Mouse (Mus musculus) cerebellum, adult 2 months (tissue): Measurements from ENCODE around the gene Slamf8. TPM values are rescaled to one million over a fixed set of nuclear protein-coding genes. Genes with fewer than 3 reads are reported as not detected.

ENCODE experiments used
- DNase-seq, 2 experiments: peaks; one replicate each; pipeline ENCODE4 v3.0.0; 2021
- H3K27ac ChIP-seq: fragments of 200-500 bp; 2 replicates; pipeline ENCODE4 v1.5.1; 2012; ENCODE audit warnings: low read length, control low read depth, inconsistent platforms; ENCODE audit not compliant: insufficient read depth
- H3K27me3 ChIP-seq: fragments of 200-500 bp; 2 replicates; pipeline ENCODE4 v1.6.1; 2012; ENCODE audit warnings: inconsistent platforms, mild to moderate bottlenecking, low read length, moderate library complexity; ENCODE audit not compliant: control insufficient read depth, insufficient read depth
- H3K4me1 ChIP-seq: fragments of 200-500 bp; 2 replicates; pipeline ENCODE4 v1.6.1; 2011; ENCODE audit warnings: low read length; ENCODE audit not compliant: control insufficient read depth, insufficient read depth
- H3K4me3 ChIP-seq: fragments of 200-500 bp; replicated peaks from 2 replicates; pipeline ENCODE3; 2011; ENCODE audit warnings: mild to moderate bottlenecking, low read depth, low read length, control low read depth; ENCODE audit not compliant: insufficient read depth
- CTCF ChIP-seq: fragments of 200-500 bp; IDR thresholded peaks from 2 replicates; pipeline ENCODE4 v1.5.1; 2011; ENCODE audit warnings: low read depth, mild to moderate bottlenecking, control low read depth, low read length, moderate library complexity, borderline replicate concordance; ENCODE audit not compliant: insufficient read depth
- POLR2A ChIP-seq: fragments of 200-500 bp; IDR thresholded peaks from 2 replicates; pipeline ENCODE4 v1.6.1; 2011; ENCODE audit warnings: low read length, control low read depth, borderline replicate concordance; ENCODE audit not compliant: insufficient read depth
- WGBS: fragments of 180-500 bp; shearing (Covaris S2); methylation state at CpG from one replicate; pipeline ENCODE4 v1.1.7; 2018; 5-methylcytosine and 5-hydroxymethylcytosine counted together
- polyA plus RNA-seq: library from polyadenylated mRNA; depleted of rRNA; stranded (reverse); fragments of >200 nt; gene quantifications from 2 replicates; pipeline ENCODE4 v1.2.3, GENCODE M21; 2012

The Slamf8 gene
- polyA plus RNA-seq, 1 experiment: 0.07 TPM

DNA sequence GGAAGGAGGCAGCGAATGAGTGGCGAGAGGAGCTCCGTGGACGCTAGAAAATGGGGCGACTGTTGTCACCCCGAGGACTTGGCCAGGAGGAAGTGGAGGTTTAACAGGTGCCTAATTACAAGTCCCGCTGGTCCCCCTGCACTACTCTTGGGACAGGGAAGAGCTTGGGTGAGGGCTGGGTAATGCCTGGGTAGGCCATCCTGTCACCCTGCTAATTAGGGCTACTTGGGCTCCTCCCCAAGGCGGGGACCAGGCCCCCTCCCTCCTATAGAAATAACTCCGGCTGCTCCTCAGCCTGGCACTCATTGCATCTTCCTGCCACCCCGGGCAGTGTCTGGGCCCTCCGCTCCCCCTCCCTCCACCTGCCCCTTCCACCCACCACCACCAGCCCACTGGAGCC is 34.7 kb downstream of the Slamf8 start, which contains the start of gene Vsig8:
TSS of gene Vsig8 (plus strand) at position 301 of the 400 bp plus-strand sequence.
- 78% methylated on average over 11 of the region's 11 CpGs for WGBS
- no peak within 1 kb of the TSS for H3K4me3 ChIP-seq
- H3K4me1 ChIP-seq: no peaks in the 10 kb centered on the region
- no peak within 1 kb of the TSS for H3K27ac ChIP-seq
- no peaks in the 10 kb centered on the region; the same call in 1 of the 2 replicates for H3K27me3 ChIP-seq
- DNase-seq: no peak
- TF ChIP-seq POLR2A (no peak), CTCF (no peak)

DNA sequence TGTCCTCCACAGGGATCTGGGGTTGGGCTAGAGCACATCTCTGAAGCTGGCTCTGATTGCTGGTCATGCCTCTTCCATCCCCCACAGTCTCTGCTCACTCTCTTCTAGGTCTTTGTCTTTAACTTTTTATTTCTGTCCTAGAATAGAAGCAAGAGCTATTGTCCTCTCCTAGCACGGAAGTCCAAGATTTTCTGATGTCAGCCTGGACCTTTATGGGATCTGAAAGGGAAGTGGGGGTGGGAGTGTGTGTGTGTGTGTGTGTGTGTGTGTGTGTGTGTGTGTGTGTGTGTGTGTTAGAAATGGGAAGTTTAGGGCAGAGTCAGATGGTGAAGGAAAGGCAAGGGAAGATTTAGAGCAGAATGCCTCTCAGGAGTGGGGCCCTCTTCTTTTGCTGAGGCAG is 37.7 kb downstream of the Slamf8 start:
- no peak overlapping the region for H3K4me3 ChIP-seq
- TF ChIP-seq CTCF (no peak), POLR2A (no peak)
- no peak for DNase-seq
- no peaks in the 10 kb centered on the region for H3K4me1 ChIP-seq
- 92% methylated on average over 1 of the region's 1 CpGs for WGBS
- H3K27me3 ChIP-seq: no peaks in the 10 kb centered on the region; the same call in 1 of the 2 replicates
- no peak overlapping the region for H3K27ac ChIP-seq

DNA sequence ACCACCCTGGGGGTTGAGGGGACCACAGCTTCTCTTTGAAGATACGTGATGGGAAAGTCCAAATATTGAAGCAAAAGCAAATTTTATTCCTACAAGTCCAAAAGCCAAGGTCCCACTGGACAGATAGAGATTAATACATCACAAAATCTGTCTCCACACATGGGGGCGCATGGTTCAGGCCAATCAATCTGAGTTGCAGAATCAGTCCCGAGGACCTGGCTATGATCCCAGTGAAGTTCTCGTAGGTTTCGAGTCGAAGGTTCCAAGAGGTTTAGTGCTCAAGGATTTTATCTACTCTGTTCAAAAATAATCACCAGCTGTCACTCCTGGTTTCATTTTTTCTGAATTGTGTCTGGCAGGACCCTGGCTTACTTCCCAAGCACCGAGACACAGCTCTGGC is 39.4 kb downstream of the Slamf8 start:
- TF ChIP-seq CTCF (no peak), POLR2A (no peak)
- Histone ChIP-seq H3K4me1 (no peaks in the 10 kb centered on the region), H3K27me3 (no peaks in the 10 kb centered on the region; the same call in 1 of the 2 replicates), H3K4me3 (no peak overlapping the region), H3K27ac (no peak overlapping the region)
- 28% methylated on average over 7 of the region's 7 CpGs for WGBS
- DNase-seq: no peak

GRCm38 (mm10) chr1:172550551-172550951 is 39.8 kb downstream of the Slamf8 start:
- Histone ChIP-seq H3K27me3 (no peaks in the 10 kb centered on the region; the same call in 1 of the 2 replicates), H3K4me3 (peak overlapping the region; percentile 36), H3K27ac (no peak overlapping the region), H3K4me1 (no peaks in the 10 kb centered on the region)
- WGBS: 5% methylated on average over 8 of the region's 8 CpGs
- no peak for TF ChIP-seq POLR2A
- no peak for TF ChIP-seq CTCF
- DNase-seq: no peak

GRCm38 (mm10) chr1:172549717-172550116 is 40.7 kb downstream of the Slamf8 start:
- H3K27ac ChIP-seq: no peak overlapping the region
- WGBS: 17% methylated on average over 8 of the region's 8 CpGs
- no peak overlapping the region for H3K4me3 ChIP-seq
- TF ChIP-seq CTCF: no peak
- no peak for TF ChIP-seq POLR2A
- H3K4me1 ChIP-seq: no peaks in the 10 kb centered on the region
- DNase-seq: no peak
- no peaks in the 10 kb centered on the region; the same call in 1 of the 2 replicates for H3K27me3 ChIP-seq

DNA sequence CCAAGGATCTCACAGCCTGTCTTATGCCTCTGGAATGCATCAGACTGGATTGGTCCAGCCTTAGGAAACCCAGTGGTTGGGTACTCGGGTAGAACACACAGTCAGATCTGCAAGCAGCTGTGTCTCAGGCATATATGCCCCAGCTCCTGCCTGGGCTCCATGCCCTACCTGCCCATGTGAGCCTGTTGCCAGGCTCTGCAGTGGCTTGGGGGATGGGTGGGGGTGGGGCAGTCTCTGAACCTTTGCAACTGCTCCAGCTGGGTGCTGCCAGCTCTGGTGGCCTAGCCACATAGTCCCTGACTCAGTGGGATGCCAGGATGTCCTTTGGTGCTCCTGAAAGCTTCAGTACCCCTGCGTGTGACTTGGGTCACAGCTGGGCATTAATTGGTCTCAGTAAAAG is 41.1 kb downstream of the Slamf8 start:
- no peak for DNase-seq
- no peaks in the 10 kb centered on the region; the same call in 1 of the 2 replicates for H3K27me3 ChIP-seq
- H3K27ac ChIP-seq: no peak overlapping the region
- 24% methylated on average over 2 of the region's 2 CpGs for WGBS
- TF ChIP-seq CTCF (no peak), POLR2A (no peak)
- H3K4me3 ChIP-seq: no peak overlapping the region
- H3K4me1 ChIP-seq: no peaks in the 10 kb centered on the region

GRCm38 (mm10) chr1:172548501-172548900 is 41.9 kb downstream of the Slamf8 start:
- Histone ChIP-seq H3K27me3 (no peaks in the 10 kb centered on the region; the same call in 1 of the 2 replicates), H3K27ac (no peak overlapping the region), H3K4me3 (no peak overlapping the region), H3K4me1 (no peaks in the 10 kb centered on the region)
- TF ChIP-seq CTCF: no peak
- no peak for TF ChIP-seq POLR2A
- 81% methylated on average over 7 of the region's 7 CpGs for WGBS
- DNase-seq: no peak

GRCm38 (mm10) chr1:172546062-172546461 is 44.3 kb downstream of the Slamf8 start:
- H3K27ac ChIP-seq: no peak overlapping the region
- TF ChIP-seq POLR2A: no peak
- no peak for TF ChIP-seq CTCF
- WGBS: 86% methylated on average over 4 of the region's 4 CpGs
- no peak overlapping the region for H3K4me3 ChIP-seq
- H3K4me1 ChIP-seq: no peaks in the 10 kb centered on the region
- DNase-seq: no peak
- no peaks in the 10 kb centered on the region; the same call in 1 of the 2 replicates for H3K27me3 ChIP-seq
